Mouse (Mus musculus): Measurements from ENCODE around the gene Noto. TPM values are rescaled to one million over a fixed set of nuclear protein-coding genes. Genes with fewer than 3 reads are reported as not detected.

Noto gene
- total RNA-seq, 2 experiments from 2014 or later, result not detected

GRCm38 (mm10) chr6:85469660-85470430 is 46.2 kb downstream of the Noto start:
- ATAC-seq (replicated peaks; ENCODE audit: low FRiP score, poor library complexity, severe bottlenecking), result no peak

- no peak for ATAC-seq (replicated peaks; ENCODE audit: low FRiP score, poor library complexity, severe bottlenecking)
Observed at GRCm38 (mm10) chr6:85471962-85472361, 48.3 kb downstream of the Noto start.

GRCm38 (mm10) chr6:85472542-85472941 is 48.9 kb downstream of the Noto start:
- no peak for ATAC-seq (replicated peaks; ENCODE audit: low FRiP score, poor library complexity, severe bottlenecking)

- ATAC-seq (replicated peaks; ENCODE audit: low FRiP score, poor library complexity, severe bottlenecking), result no peak
Observed at GRCm38 (mm10) chr6:85475581-85475980, 51.9 kb downstream of the Noto start.

GRCm38 (mm10) chr6:85477366-85477917 is 53.8 kb downstream of the Noto start:
- no peak for ATAC-seq (replicated peaks; ENCODE audit: low FRiP score, poor library complexity, severe bottlenecking)

- no peak for ATAC-seq (replicated peaks; ENCODE audit: low FRiP score, poor library complexity, severe bottlenecking)
Observed at GRCm38 (mm10) chr6:85478416-85478815, 54.7 kb downstream of the Noto start.

Other genes with a start within 250 kb of the Noto start
- not detected in 2 replicates for gene Emx1, start 236.4 kb upstream of the Noto start, total RNA-seq (2015; ENCODE audit: low replicate concordance)
- not detected in 2 replicates for gene Emx1, start 236.4 kb upstream of the Noto start, total RNA-seq (2017; ENCODE audit: low replicate concordance)
- gene Sfxn5, start 90.5 kb upstream of the Noto start, total RNA-seq (2015; ENCODE audit: low replicate concordance), result 0.72 and 0.84 TPM in 2 replicates
- 1.2 and 1.7 TPM in 2 replicates for gene Sfxn5, start 90.5 kb upstream of the Noto start, total RNA-seq (2017; ENCODE audit: low replicate concordance)
- 0.36 and 0.84 TPM in 2 replicates for gene Rab11fip5, start 49.3 kb upstream of the Noto start, total RNA-seq (2015; ENCODE audit: low replicate concordance)
- 3.6 TPM in 1 of 2 replicates, not detected in the other for gene Rab11fip5, start 49.3 kb upstream of the Noto start, total RNA-seq (2017; ENCODE audit: low replicate concordance)
- 2.5 and 6.7 TPM in 2 replicates for gene Smyd5, start 8.1 kb downstream of the Noto start, total RNA-seq (2015; ENCODE audit: low replicate concordance)
- 2.4 and 6.2 TPM in 2 replicates for gene Smyd5, start 8.1 kb downstream of the Noto start, total RNA-seq (2017; ENCODE audit: low replicate concordance)
- 97.7 and 102 TPM in 2 replicates for gene Cct7, start 27.6 kb downstream of the Noto start, total RNA-seq (2015; ENCODE audit: low replicate concordance)
- 82.3 and 112 TPM in 2 replicates for gene Cct7, start 27.6 kb downstream of the Noto start, total RNA-seq (2017; ENCODE audit: low replicate concordance)
- gene Pradc1, start 28.1 kb downstream of the Noto start, total RNA-seq (2015; ENCODE audit: low replicate concordance), result 17.7 and 18.9 TPM in 2 replicates
- gene Pradc1, start 28.1 kb downstream of the Noto start, total RNA-seq (2017; ENCODE audit: low replicate concordance), result 1.4 and 3.1 TPM in 2 replicates
- not detected in 2 replicates for gene Fbxo41, start 79.1 kb downstream of the Noto start, total RNA-seq (2015; ENCODE audit: low replicate concordance)
- not detected in 2 replicates for gene Fbxo41, start 79.1 kb downstream of the Noto start, total RNA-seq (2017; ENCODE audit: low replicate concordance)
- gene Egr4, start 89.7 kb downstream of the Noto start, total RNA-seq (2015; ENCODE audit: low replicate concordance), result not detected in 2 replicates
- not detected in 2 replicates for gene Egr4, start 89.7 kb downstream of the Noto start, total RNA-seq (2017; ENCODE audit: low replicate concordance)
- gene Alms1, start 163.6 kb downstream of the Noto start, total RNA-seq (2015; ENCODE audit: low replicate concordance), result 50.7 and 50.8 TPM in 2 replicates
- 66.1 and 66.9 TPM in 2 replicates for gene Alms1, start 163.6 kb downstream of the Noto start, total RNA-seq (2017; ENCODE audit: low replicate concordance)

Data from erythroid progenitor cell, adult 5-6 weeks (primary cell).